Mouse (Mus musculus) megakaryocyte, adult 5-6 weeks (primary cell): ENCODE measurements around the gene Meaf6. TPM values are rescaled to one million over a fixed set of nuclear protein-coding genes. Genes with fewer than 3 reads are reported as not detected.

Experiments used
- ATAC-seq: 2 replicates; pipeline ENCODE4 v1.8.0; 2016; ENCODE audit warnings: mild to moderate bottlenecking, inconsistent platforms; ENCODE audit not compliant: poor library complexity, severe bottlenecking
- total RNA-seq, 2 experiments: library from RNA; stranded (forward) in 1 of 2; stranded (reverse) in 1 of 2; fragments of 153-499, 151-499 nt in 1 of 2; fragments of 221-1000, 200-1000 nt in 1 of 2; gene quantifications; 2 replicates each; pipeline versions ENCODE4 v1.2.3 to v1.2.4; 2015 to 2017

The Meaf6 gene
- total RNA-seq (2015), result 40.2 and 45.5 TPM in 2 replicates
- 45.6 and 49.1 TPM in 2 replicates for total RNA-seq (2017)

DNA sequence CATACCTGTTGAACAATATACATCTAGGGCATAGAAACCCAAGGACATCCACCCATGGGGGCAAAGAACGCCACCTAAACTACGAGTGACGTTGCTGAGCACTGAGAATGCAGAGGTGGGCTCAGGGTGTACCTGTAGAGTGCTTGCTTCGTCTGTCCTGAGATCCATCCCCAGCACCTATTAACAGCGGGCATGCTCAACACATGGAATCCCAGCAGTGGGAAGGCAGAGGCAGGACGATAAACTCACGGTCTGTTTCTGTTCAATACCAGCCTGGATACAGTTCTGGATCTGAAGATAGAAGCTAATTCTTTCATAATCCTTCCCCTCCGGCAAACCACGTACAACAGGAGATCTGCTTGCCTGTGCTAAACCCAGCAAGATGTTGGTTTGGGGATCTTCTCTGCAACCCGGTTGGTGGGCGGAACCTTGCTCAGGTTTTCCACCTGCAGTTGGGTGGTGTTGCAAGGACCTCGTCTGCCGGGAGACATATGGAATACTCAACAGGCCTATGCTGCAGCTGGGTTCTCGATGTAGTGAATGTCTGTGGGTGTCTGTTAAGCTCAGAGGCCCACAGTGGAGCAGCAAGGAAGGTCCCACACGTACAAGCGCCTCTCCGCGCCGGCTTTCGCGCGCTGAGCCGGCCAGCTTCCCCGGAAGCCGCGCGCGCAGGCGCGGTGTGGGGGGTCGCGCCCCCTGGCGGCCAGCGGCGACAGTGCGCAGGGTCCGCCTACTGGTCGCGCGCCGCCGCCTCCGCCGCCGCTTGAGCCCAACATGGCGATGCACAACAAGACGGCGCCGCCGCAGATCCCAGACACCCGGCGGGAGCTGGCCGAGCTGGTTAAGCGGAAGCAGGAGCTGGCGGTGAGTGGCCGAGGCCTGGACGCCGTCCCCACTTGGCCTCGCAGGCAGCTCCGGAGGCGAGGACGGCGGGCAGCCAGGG is at the start of gene Meaf6:
TSS of gene Meaf6 (plus strand) at position 732 of the 943 bp plus-strand sequence.
- peak; percentile 90 for ATAC-seq

DNA sequence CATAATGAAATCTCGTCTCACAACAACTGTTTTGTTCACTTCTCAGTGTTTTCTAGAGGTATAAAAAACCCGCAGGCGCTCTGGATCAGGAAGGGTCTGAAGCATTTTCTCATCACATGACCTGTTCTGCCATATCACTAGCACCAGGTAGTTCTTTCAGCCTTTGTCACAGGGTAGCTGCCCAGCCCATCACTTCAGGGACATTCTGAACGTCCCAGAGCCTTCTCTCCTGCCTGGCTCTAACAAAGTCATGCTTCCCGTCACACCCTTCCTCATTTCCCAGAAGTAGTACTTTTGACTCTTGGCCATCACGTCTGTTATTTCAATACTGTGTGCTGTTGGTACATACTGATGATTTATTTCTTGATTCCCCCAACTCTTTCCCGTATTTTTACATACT is 40.5 kb upstream of the Meaf6 start:
- ATAC-seq, result no peak

DNA sequence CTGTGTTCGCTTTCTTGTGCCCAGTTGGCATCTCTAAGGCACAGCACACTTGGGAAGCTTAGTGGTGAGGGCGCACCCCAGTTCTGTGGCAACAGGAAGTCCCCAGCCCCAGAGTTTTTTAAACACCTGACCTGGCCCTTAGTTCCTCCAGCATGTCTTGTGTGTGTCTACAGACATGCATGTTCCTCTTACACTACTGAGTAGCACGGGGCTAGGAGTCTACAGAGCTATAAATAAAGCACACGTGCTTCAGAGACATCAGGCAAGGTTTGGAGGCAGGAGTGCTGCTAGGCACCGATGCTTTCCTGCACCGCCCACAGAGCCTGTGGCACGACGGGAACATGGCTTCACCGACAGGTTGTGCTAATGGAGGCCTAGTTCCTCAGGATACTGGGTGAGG is 29.5 kb upstream of the Meaf6 start:
- peak; percentile 92 for ATAC-seq

DNA sequence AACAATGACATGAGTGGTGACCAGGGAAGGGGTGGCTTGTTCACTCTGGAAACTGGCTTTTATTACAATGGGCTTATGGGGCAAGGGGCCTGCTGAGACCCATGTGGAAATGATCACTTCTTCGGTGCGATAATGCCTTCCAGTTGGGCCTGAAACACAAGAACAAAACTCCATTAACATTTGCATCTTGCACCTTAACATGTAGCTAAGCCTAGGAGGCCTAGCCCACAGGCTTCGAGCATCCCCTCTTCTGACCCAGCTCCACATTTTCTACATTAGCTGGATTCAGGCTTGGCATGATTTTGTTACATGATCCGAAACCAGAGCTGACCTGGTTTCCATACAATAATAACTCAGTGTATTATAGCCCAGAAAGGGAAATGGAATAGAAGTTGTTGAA is 28.5 kb upstream of the Meaf6 start:
- no peak for ATAC-seq

DNA sequence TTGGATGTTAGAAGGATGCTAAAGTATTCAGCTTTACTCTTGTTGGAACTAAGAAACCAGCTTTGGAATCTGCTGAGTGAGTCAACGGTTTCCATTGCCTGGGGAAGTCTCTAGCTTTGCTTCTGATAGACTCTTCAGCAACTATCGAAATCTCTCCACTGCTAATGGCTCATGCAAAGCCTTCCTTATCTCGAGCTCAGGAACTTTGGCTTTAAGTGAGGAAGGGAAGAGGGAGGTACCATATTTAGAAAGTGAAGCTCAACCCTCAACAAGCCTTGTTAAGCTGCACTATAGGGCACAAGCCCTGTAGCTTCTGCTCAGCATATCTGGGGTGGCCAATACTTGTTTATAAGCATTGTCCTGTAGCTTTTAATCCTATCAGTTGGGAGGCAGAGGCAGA is 27.7 kb upstream of the Meaf6 start:
- ATAC-seq, result no peak

DNA sequence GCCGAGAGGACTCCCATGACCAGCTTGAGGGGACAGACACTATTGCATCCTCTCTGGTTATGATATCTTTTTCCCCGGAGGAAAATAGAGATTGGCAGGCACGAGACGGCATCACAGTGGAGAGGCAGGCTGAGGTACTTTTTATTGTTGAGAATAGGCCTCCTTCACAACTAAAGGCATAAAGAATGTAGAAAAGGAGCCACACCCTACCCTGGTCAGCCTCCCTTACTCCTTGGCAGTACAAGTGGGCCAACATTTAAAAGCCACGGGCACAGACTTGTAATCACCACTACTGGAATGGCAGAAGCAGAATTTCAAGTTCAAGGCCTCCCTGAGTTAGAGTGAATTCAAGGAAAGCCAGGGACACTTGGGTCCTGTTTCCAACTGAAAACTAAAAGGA is 26.9 kb upstream of the Meaf6 start:
- ATAC-seq, result no peak

DNA sequence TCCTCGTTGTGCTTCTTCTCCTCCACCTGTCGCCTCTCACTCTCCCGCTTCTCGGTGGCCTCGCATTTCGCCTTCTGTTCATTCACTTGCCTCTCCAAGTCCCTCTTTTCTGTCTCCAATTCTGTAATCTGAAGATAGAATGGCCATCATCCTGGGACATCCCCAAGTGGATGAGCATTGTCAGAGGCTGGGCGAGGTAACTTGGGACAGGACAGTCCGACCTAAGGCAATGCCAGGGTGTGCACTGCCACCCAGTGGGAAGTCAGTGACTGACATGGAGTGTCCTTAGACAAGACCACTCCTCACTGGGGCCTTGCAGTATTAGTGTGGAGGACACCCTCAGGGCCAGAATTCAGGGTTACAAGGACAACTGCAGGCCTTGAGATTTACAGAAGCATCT is 25.9 kb upstream of the Meaf6 start:
- ATAC-seq, result peak; percentile 80

DNA sequence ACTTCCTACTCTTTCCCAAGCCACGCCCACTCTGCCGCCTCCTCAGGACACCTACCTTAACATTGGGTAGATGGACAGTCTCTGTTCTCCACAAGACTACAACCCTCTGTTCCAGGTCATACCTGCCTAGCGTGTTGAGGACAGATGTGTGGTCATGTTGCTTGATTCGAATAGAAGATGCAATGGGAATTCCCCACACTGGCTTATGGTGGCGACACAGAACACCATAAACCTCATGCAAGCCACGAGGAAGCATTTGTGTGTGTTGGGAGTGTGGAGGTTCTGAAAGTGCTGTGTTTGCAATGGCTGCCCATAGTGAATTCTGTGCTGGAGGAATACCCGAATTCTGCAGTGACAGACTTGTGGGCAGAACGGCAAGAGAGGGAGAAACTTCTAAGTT is 21.1 kb upstream of the Meaf6 start:
- no peak for ATAC-seq

DNA sequence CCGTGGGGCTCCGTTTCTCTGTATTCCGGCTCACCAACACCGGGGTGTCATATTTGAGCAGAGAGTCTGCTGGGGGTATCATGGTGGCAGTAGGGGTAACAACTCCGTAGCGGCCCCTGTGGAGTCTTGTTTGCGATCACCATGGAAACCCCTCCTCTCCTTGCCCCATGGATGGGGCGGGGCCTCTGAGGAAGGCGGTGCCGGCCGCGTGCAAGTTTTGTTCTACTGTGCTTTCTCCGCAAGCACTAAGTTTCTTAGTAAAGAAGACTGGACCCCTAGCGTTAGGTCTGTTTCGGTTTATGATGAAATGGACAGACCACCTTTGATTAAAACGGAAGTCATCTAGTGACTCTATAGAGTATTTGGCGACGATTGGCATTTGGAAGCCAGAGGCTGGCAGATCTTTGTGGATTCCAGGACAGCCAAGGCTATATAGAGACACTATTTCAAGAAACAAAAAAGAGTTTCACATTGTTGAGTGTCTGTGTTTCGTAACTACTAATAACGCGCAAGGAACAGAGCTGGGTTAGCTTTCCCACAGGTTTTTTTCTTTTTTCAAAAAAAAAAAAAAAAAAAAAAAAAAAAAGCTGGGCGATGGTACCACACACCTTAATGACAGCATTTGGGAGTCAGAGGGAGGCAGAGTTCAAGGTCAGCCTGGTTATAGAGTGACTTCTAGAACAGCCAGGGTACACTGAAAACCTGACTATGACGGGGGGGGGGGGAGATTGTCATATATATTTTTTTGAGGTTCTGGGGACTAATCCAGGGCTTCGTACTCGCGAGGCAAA is 19.2 kb upstream of the Meaf6 start, which contains the start of gene Dnali1:
TSS of gene Dnali1 (minus strand) at position 187 of the 791 bp plus-strand sequence.
- ATAC-seq, result peak; percentile 47

DNA sequence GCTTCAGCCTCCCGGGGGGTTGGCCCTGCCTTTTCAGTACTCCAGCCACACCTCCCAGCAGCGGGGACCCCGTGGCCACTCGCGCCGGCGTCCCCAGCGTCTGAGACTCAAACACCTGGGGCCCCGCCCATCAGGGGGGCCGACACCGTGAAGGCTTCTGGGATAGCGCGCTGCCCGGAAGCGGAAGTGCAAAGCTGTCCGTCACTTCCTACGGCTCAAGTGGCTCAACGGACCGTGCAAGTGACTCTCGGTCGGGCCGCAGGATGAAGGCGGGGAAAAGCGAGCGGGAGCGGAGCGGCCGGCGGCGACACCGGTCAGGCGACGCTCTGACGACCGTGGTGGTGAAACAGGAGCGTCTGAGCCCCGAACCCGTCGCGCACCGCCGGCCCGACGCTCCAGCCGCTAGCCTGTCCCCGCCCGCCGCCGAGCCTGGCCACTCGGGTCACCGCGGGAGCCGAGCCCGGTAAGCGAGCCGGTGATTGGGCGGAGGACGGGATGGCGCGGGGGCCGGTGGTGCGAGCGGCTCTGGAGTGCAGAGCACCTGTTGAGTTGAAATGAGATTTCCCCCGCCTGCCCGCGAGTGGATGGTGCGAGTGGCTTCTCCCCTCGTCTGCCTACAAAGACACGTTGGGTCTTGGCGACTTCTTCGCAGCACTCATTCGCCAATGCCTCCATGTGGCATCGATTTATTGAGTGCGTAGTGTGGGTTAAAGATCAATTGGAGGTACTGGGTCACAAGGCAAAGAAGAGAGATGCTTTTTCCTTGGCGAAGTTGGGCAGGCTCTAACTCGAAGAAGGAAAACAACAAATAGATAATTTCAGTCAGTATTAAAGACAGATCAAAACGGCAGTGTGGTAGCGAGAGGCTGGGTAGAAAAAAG is 18.2 kb upstream of the Meaf6 start, which contains the start of gene Snip1:
TSS of gene Snip1 (plus strand) at position 183 of the 881 bp plus-strand sequence.
- peak; percentile 96 for ATAC-seq

DNA sequence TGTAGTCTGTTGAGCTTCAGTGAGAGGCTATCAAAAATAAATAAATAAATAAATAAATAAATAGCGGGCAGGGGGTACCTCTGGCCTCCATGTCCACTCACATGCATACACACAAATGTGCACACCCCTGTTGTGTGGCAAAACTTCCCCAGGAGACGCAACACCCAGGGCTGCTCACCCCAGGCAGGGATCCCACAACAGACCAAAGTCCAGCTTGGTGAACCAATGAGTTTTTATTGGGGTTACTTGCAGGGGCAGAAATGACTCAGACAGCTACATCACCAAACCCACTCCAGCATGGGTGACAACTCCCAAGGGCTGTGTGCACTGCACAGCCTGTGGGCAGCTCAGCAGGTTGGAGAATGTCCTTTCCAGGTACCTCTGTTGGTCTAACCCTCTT is 7.2 kb upstream of the Meaf6 start:
- ATAC-seq, result no peak

DNA sequence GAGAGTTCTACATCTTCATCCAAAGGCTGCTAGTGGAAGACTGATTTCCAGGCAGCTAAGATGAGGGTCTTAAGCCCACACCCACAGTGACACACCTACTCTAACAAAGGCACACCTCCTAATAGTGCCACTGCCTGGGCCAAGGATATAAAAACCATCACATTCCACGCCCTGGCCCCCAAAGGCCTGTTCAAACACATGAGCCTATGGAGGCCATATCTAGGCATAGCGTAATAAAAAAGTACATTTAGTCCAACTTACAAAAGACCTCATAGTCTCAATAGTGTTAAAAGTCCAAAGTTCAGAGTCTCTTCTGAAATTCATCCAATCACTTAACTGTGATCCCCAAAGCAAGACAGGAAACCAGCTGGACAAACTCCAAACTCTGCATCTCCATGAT is 6.2 kb upstream of the Meaf6 start:
- no peak for ATAC-seq

DNA sequence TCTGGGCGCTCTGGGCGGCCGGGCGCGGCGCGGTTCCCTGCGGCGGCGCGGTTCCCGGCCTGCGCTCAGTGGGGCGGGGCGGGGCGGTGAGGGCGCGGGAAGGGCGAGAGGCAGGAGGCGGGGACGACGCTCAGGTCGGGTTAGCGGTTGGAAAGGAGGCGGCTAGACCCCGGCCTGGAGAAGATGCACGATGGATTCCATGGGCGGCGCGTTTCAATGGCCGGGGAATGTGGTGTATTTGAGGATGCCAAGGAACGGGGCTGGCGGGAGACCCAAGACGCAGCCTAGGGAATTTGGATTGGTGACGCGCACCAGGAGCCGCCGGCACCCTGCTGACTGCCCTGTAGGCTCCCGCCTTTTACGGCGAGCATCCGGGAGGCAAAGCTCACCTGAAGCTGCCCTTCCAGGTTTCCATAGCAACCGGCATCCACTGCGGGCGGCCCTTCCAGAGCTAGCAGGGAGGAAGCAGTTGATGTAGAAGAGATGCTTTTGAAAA is 460 bp downstream of the Meaf6 start:
- peak; percentile 84 for ATAC-seq

DNA sequence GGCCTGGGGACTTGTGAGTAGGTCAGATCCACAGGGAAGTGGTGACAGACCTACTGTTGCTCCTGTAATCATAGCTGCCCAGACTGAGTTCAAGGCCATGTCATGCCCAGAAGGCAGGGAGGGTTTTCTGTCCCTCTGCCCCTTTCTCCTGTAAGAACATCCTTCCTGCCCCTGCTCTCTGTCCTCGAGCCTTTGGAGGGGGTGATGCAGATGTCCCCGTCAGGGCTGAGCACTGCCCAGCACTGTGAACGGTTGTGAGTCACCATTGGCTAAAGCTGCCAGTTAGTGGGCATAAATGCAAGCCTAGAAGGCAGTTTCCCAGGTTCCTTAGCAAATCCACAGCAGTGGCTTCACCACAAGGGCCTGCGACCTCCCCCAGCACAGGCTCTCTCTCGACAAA is 8.1 kb downstream of the Meaf6 start:
- no peak for ATAC-seq

DNA sequence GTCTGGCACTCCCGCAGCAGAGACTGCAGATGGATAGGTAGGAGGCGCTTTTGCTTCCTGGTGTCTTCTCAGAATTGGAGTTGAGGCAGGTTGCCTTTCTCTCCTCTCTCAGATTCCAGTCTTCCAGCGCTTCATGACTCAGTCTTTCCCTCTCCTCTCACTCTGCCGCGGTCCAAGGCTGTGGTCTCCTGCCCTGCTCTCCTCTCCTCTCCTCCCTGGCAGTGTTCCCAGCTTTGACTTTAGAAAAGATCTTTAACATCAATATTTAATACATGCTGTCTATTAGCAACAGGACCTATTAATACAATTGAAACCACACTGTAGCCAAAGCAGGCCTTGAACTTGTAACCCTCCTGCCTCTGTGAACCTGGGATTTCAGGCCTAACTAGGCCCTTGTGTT is 11.1 kb downstream of the Meaf6 start:
- ATAC-seq, result no peak

DNA sequence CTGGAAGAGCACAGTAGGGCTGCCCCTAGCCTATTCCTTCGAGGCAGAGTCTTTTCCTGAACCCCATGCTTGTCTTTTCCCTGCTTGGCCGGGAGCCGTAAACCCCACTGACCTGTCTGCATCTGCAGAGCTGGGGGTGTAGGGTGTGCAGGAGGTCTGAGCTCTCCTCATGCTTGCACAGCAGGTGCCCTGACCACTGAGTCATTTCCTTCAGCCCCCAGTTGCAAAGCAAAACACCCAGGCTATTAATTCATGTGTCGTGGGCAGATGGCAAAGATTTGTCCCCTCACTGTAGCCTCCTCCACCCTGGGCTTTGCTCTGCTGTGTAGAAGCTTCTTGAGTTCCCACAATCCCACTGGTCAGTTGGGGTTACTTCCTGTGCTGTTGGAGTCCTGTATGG is 12.5 kb downstream of the Meaf6 start:
- ATAC-seq, result no peak

DNA sequence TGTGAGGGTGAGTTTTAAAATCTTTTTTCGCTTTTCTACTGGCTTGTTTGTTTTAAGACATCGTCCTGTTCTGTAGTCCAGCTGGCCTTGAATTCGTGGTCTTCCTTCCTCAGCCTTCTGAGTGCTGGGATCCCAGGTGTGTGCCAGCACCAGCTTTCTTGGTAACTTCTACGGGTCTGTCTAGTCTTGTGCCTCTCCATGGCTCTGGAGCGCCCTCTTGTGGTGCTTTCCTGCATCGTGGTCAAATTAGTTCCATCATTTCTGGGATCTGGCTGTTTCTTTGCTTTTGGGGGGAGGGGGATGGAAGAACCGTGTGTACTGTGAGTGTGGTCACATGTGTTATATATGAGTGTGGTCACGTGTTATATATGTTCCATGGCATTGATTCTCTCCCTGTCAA is 14.5 kb downstream of the Meaf6 start:
- ATAC-seq, result peak; percentile 76

DNA sequence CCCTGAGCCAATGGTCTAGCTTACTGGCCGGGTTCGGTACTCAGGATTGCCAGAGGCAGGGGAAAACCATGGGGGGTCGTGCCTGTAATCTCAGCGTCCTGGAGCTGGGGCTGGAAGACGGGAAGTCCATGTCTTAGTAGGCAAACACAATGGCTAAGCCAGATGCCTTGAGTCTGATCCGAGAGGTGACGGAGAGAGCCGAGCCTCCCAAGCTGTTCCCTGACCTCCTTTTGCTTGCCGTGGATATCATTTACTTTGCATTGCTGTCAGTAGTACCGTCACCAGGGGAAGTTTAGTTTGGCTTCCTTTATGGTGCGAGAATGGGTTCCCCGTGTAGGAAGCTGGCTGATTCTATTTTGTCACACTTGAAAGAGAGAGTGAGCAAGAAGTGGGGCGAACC is 16.4 kb downstream of the Meaf6 start:
- no peak for ATAC-seq

DNA sequence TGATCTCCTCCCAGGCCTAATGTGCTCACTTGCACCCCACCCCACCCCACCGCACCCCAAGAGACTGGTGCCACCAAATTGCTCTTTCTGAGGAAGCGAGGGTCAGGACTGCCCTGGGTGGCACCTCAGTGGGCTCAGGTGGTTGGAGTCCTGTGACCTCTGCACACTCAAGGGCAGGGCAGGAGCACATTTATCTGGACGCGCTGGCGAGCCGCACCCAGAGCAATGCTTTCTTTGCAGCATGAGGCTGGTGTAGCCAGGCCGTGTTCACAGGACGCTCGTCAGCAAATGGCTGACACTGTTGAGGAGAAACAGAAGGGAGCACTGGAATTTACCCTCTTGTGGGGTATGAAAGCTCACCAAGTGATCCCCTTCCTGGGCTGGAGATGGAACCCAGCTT is 20.4 kb downstream of the Meaf6 start:
- no peak for ATAC-seq

DNA sequence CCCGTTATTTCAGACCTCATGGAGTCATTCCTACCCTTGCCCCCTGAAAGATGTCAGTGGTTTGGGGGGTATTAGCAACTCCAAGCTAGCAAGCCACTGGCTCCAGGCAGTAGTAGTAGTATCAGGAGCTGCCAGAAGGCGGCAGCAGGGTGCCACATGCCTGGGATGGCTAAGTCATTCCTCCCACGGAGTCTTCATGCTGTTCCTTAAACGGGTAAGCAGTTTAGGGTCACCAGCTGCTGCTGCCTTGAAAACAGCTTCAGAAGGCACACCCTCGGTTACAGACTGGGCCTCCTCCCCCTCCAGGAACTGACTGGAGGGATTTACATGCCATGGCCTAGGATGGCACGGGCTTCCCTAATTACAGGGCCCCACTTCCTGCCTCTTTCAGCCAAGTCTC is 29.7 kb downstream of the Meaf6 start:
- ATAC-seq, result peak; percentile 61

DNA sequence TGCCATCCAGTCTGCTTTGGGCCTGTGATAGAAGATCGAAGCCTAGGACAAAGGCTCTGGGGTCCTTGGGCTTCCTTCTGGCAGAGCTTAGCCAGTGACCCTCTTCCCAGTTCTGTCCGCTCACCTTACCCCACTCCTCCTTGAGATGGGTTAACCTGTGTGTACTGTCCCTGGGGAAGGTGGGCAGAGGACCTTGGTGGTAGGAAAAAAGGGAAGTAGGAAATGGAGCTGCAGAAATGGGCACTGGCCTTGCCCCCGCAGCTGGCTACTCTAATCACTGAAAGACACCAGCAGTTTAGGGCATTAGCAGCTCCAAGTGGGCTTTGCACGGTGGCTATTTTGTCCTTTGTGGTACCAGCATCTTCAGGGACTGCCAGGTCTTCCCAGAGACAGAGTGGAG is 30.1 kb downstream of the Meaf6 start:
- ATAC-seq, result no peak
